Mouse (Mus musculus): ENCODE measurements around the gene 4921539E11Rik. TPM values are rescaled to one million over a fixed set of nuclear protein-coding genes. Genes with fewer than 3 reads are reported as not detected.
A peak's percentile ranks its signal among the peaks of the same experiment; 100 is the strongest.

4921539E11Rik gene
- total RNA-seq, 2 experiments from 2014 or later = not detected

- no peak for DNase-seq
Measured at GRCm38 (mm10) chr4:103232156-103232555, 58.5 kb downstream of the 4921539E11Rik start.

GRCm38 (mm10) chr4:103222854-103223253, 67.8 kb downstream of the 4921539E11Rik start:
- DNase-seq = no peak

GRCm38 (mm10) chr4:103221789-103222188, 68.9 kb downstream of the 4921539E11Rik start:
- no peak for DNase-seq

GRCm38 (mm10) chr4:103219011-103219410, 71.7 kb downstream of the 4921539E11Rik start:
- no peak for DNase-seq

- DNase-seq = no peak
Measured at GRCm38 (mm10) chr4:103216046-103216445, 74.6 kb downstream of the 4921539E11Rik start.

- peak; percentile 82 to 84 for DNase-seq
Measured at GRCm38 (mm10) chr4:103214925-103215820, 75.5 kb downstream of the 4921539E11Rik start, which contains the start of gene Slc35d1. Slc35d1 (minus strand) TSS chr4:103215164.

GRCm38 (mm10) chr4:103214498-103214924, 76.2 kb downstream of the 4921539E11Rik start:
- peak; percentile 78 to 80 for DNase-seq

GRCm38 (mm10) chr4:103213859-103214497, 76.7 kb downstream of the 4921539E11Rik start:
- DNase-seq = peak in 1 of 2 experiments; percentile 11

- DNase-seq = no peak
Measured at GRCm38 (mm10) chr4:103208553-103208952, 82.1 kb downstream of the 4921539E11Rik start.

- no peak for DNase-seq
Measured at GRCm38 (mm10) chr4:103203646-103204045, 87.0 kb downstream of the 4921539E11Rik start.

GRCm38 (mm10) chr4:103200046-103200445, 90.6 kb downstream of the 4921539E11Rik start:
- DNase-seq = no peak

- no peak for DNase-seq
Measured at GRCm38 (mm10) chr4:103199086-103199485, 91.6 kb downstream of the 4921539E11Rik start.

- no peak for DNase-seq
Measured at GRCm38 (mm10) chr4:103197401-103197800, 93.3 kb downstream of the 4921539E11Rik start.

GRCm38 (mm10) chr4:103192421-103192820, 98.2 kb downstream of the 4921539E11Rik start:
- DNase-seq = no peak

- DNase-seq = no peak
Measured at GRCm38 (mm10) chr4:103188786-103189640, 101.7 kb downstream of the 4921539E11Rik start.

Other genes with a start within 250 kb of the 4921539E11Rik start
- 10 to 100 TPM; 45.1 to 55.8 TPM for gene Mier1, start 176.5 kb downstream of the 4921539E11Rik start, total RNA-seq (2021)
- 10 to 100 TPM; 15.9 to 16.7 TPM for gene Wdr78, start 176.3 kb downstream of the 4921539E11Rik start, total RNA-seq (2021)
- 10 to 100 TPM; 12.1 to 12.5 TPM for gene Slc35d1, start 75.7 kb downstream of the 4921539E11Rik start, total RNA-seq (2021)
- gene Oma1, start 22.9 kb upstream of the 4921539E11Rik start, total RNA-seq (2021) = 1 to 10 TPM; 7.7 to 8.5 TPM

All from layer of hippocampus, postnatal 36 days (tissue).